Mouse (Mus musculus) megakaryocyte, embryonic 14.5 days (primary cell): ENCODE data around the gene Sema5b.

Experiments used
- FLI1 ChIP-seq: IDR thresholded peaks from 2 replicates; pipeline ENCODE4 v1.6.1; 2012; ENCODE audit warnings: low read length, inconsistent platforms, mixed read lengths
- GATA1 ChIP-seq: IDR thresholded peaks from 3 replicates; pipeline ENCODE4 v1.6.1; 2012; ENCODE audit warnings: mixed read lengths, low read length, inconsistent platforms, borderline replicate concordance

DNA sequence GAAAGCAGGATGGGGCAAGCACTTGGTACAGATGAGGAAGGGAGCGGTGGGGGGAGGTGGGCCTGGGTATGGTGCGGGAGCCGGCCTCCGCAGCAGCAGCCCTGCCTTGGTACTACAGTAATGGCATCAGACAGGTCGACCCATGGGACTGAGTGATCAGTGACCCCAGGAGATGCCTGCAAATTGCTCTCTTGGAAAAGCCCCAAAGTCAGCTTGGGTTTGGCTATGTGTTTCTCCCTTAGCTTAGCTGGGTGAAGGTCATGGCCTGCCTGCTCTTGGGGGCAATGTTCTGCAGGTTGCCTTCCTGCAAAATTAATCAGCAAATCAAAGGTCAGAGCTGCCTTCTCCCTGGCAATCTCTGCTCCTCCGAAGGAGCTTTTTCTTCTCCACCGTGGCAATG is 21.7 kb upstream of the Sema5b start:
- no peak for TF ChIP-seq GATA1
- TF ChIP-seq FLI1 = no peak
